Mouse (Mus musculus) lung, embryonic 15.5 days (tissue): ENCODE data around the gene Ap3d1. TPM values are rescaled to one million over a fixed set of nuclear protein-coding genes. Genes with fewer than 3 reads are reported as not detected.

Experiments
- ATAC-seq: fragments of 200-750 bp; cut with Nextera tagmentation; 2 replicates; pipeline ENCODE4 v1.8.0; 2017; ENCODE audit warnings: moderate number of reproducible peaks, borderline replicate concordance; ENCODE audit not compliant: low FRiP score, low TSS enrichment; ENCODE audit errors: extremely low read depth
- H3K27ac ChIP-seq: fragments of 300-500 bp; sonication (generic); 2 replicates; pipeline ENCODE4 v1.5.1; 2015; ENCODE audit warnings: moderate library complexity, mild to moderate bottlenecking, inconsistent platforms
- H3K27me3 ChIP-seq: fragments of 300-500 bp; sonication (generic); 2 replicates; pipeline ENCODE4 v1.6.1; 2015; ENCODE audit warnings: inconsistent platforms
- H3K36me3 ChIP-seq: fragments of 300-500 bp; sonication (generic); 2 replicates; pipeline ENCODE4 v1.6.1; 2015; ENCODE audit warnings: inconsistent platforms
- H3K4me1 ChIP-seq: fragments of 300-500 bp; sonication (generic); 2 replicates; pipeline ENCODE4 v1.6.1; 2015; ENCODE audit warnings: inconsistent platforms
- H3K4me2 ChIP-seq: fragments of 300-500 bp; sonication (generic); 2 replicates; pipeline ENCODE4 v1.6.1; 2015; ENCODE audit warnings: inconsistent platforms, mild to moderate bottlenecking, moderate library complexity
- H3K4me3 ChIP-seq: fragments of 300-500 bp; sonication (generic); 2 replicates; pipeline ENCODE4 v1.5.1; 2015; ENCODE audit warnings: mild to moderate bottlenecking, inconsistent platforms
- H3K9ac ChIP-seq: fragments of 300-500 bp; sonication (generic); 2 replicates; pipeline ENCODE4 v1.6.1; 2015; ENCODE audit warnings: inconsistent platforms
- H3K9me3 ChIP-seq: fragments of 300-500 bp; sonication (generic); 2 replicates; pipeline ENCODE4 v1.6.1; 2016; ENCODE audit warnings: inconsistent platforms
- WGBS: fragments of 180-500 bp; shearing (Covaris S2); methylation state at CpG from one replicate; pipeline ENCODE4 v1.1.7; 2015; 5-methylcytosine and 5-hydroxymethylcytosine counted together
- polyA plus RNA-seq: library from polyadenylated mRNA; unstranded; fragments of >200 nt; fragmentation: Nextera tagmentation; extraction: Ambion mirVana; gene quantifications from 2 replicates; pipeline ENCODE4 v1.2.1, GENCODE M21; 2015

The Ap3d1 gene
- polyA plus RNA-seq, 1 experiment from 2014 or later: 72.4 TPM

- H3K9me3 ChIP-seq: no peaks in the 10 kb centered on the region
- no peak overlapping the region for H3K4me3 ChIP-seq
- peaks cover 50% of the 10 kb centered on the region for H3K4me1 ChIP-seq
- H3K27ac ChIP-seq: no peak overlapping the region
- H3K4me2 ChIP-seq: no peak overlapping the region
- WGBS: 88% methylated on average over 12 of the region's 12 CpGs
- H3K36me3 ChIP-seq: peaks cover 70% of the 10 kb centered on the region
- no peak for ATAC-seq
- H3K27me3 ChIP-seq: no peaks in the 10 kb centered on the region
- H3K9ac ChIP-seq: no peak overlapping the region
Measured at GRCm38 (mm10) chr10:80669018-80669417, 73.0 kb downstream of the Ap3d1 start.

GRCm38 (mm10) chr10:80668614-80669013 lies 73.5 kb downstream of the Ap3d1 start:
- Histone ChIP-seq H3K27ac (no peak overlapping the region), H3K27me3 (no peaks in the 10 kb centered on the region), H3K9me3 (no peaks in the 10 kb centered on the region), H3K36me3 (peaks cover 70% of the 10 kb centered on the region), H3K4me1 (peaks cover 50% of the 10 kb centered on the region), H3K4me3 (no peak overlapping the region), H3K9ac (no peak overlapping the region), H3K4me2 (no peak overlapping the region)
- ATAC-seq: no peak
- 79% methylated on average over 11 of the region's 11 CpGs for WGBS

- Histone ChIP-seq H3K9me3 (no peaks in the 10 kb centered on the region), H3K36me3 (peaks cover 63% of the 10 kb centered on the region), H3K4me3 (no peak overlapping the region), H3K4me1 (peaks cover 43% of the 10 kb centered on the region), H3K27me3 (no peaks in the 10 kb centered on the region), H3K4me2 (no peak overlapping the region), H3K9ac (no peak overlapping the region), H3K27ac (no peak overlapping the region)
- ATAC-seq: no peak
- WGBS: 67% methylated on average over 19 of the region's 19 CpGs
Measured at GRCm38 (mm10) chr10:80666837-80667412, 75.1 kb downstream of the Ap3d1 start.

GRCm38 (mm10) chr10:80665981-80666733 lies 75.9 kb downstream of the Ap3d1 start:
- H3K27ac ChIP-seq: peak overlapping the region; percentile 81
- no peaks in the 10 kb centered on the region for H3K9me3 ChIP-seq
- peaks cover 46% of the 10 kb centered on the region for H3K4me1 ChIP-seq
- H3K27me3 ChIP-seq: no peaks in the 10 kb centered on the region
- no peak overlapping the region for H3K4me3 ChIP-seq
- H3K9ac ChIP-seq: 0 out of 2 replicates have a peak overlapping the region, but pooled peaks have one; percentile 22
- no peak overlapping the region for H3K4me2 ChIP-seq
- 64% methylated on average over 10 of the region's 10 CpGs for whole genome bisulfite sequencing
- H3K36me3 ChIP-seq: peaks cover 55% of the 10 kb centered on the region
- ATAC-seq: no peak

- peaks cover 48% of the 10 kb centered on the region for H3K4me1 ChIP-seq
- no peak overlapping the region for H3K9ac ChIP-seq
- H3K9me3 ChIP-seq: no peaks in the 10 kb centered on the region
- H3K27me3 ChIP-seq: no peaks in the 10 kb centered on the region
- 40% methylated on average over 4 of the region's 4 CpGs for WGBS
- peak overlapping the region; percentile 81 for H3K27ac ChIP-seq
- 0 out of 2 replicates have a peak overlapping the region, but pooled peaks have one; percentile 13 for H3K4me2 ChIP-seq
- H3K4me3 ChIP-seq: no peak overlapping the region
- H3K36me3 ChIP-seq: peaks cover 49% of the 10 kb centered on the region
- no peak for ATAC-seq
Measured at GRCm38 (mm10) chr10:80665459-80665858, 76.6 kb downstream of the Ap3d1 start.

GRCm38 (mm10) chr10:80665016-80665380 lies 77.1 kb downstream of the Ap3d1 start:
- no peak overlapping the region for H3K9ac ChIP-seq
- H3K4me3 ChIP-seq: 0 out of 2 replicates have a peak overlapping the region, but pooled peaks have one; percentile 0
- peaks cover 48% of the 10 kb centered on the region for H3K4me1 ChIP-seq
- peaks cover 45% of the 10 kb centered on the region for H3K36me3 ChIP-seq
- 6% methylated on average over 10 of the region's 10 CpGs for WGBS
- ATAC-seq: peak; percentile 60; the same call in 1 of the 2 replicates
- peak overlapping the region; percentile 37 for H3K4me2 ChIP-seq
- H3K27me3 ChIP-seq: no peaks in the 10 kb centered on the region
- H3K27ac ChIP-seq: peak overlapping the region; percentile 81
- H3K9me3 ChIP-seq: no peaks in the 10 kb centered on the region

GRCm38 (mm10) chr10:80664197-80665015 lies 77.7 kb downstream of the Ap3d1 start:
- Histone ChIP-seq H3K27me3 (no peaks in the 10 kb centered on the region), H3K9ac (0 out of 2 replicates have a peak overlapping the region, but pooled peaks have one; percentile 17), H3K4me2 (peak overlapping the region; percentile 37), H3K36me3 (peaks cover 39% of the 10 kb centered on the region), H3K9me3 (no peaks in the 10 kb centered on the region), H3K27ac (peak overlapping the region; percentile 81), H3K4me1 (peaks cover 48% of the 10 kb centered on the region), H3K4me3 (0 out of 2 replicates have a peak overlapping the region, but pooled peaks have one; percentile 0)
- WGBS: 11% methylated on average over 16 of the region's 16 CpGs
- ATAC-seq: peak; percentile 71

GRCm38 (mm10) chr10:80663485-80664196 lies 78.4 kb downstream of the Ap3d1 start:
- H3K4me2 ChIP-seq: no peak overlapping the region
- H3K4me1 ChIP-seq: peaks cover 53% of the 10 kb centered on the region
- no peak for ATAC-seq
- no peak overlapping the region for H3K9ac ChIP-seq
- no peak overlapping the region for H3K4me3 ChIP-seq
- peaks cover 31% of the 10 kb centered on the region for H3K36me3 ChIP-seq
- peak overlapping the region; percentile 81 for H3K27ac ChIP-seq
- no peaks in the 10 kb centered on the region for H3K27me3 ChIP-seq
- 22% methylated on average over 5 of the region's 5 CpGs for WGBS
- no peaks in the 10 kb centered on the region for H3K9me3 ChIP-seq

- H3K4me3 ChIP-seq: no peak overlapping the region
- peaks cover 49% of the 10 kb centered on the region for H3K4me1 ChIP-seq
- 31% methylated on average over 5 of the region's 5 CpGs for WGBS
- no peak for ATAC-seq
- no peak overlapping the region for H3K27ac ChIP-seq
- H3K36me3 ChIP-seq: peaks cover 6% of the 10 kb centered on the region
- no peaks in the 10 kb centered on the region for H3K9me3 ChIP-seq
- no peak overlapping the region; the same call in 1 of the 2 replicates for H3K9ac ChIP-seq
- no peaks in the 10 kb centered on the region for H3K27me3 ChIP-seq
- H3K4me2 ChIP-seq: no peak overlapping the region
Measured at GRCm38 (mm10) chr10:80661149-80661548, 80.9 kb downstream of the Ap3d1 start.

GRCm38 (mm10) chr10:80659213-80659612 lies 82.9 kb downstream of the Ap3d1 start:
- H3K4me3 ChIP-seq: peak overlapping the region; percentile 25
- H3K4me1 ChIP-seq: peaks cover 44% of the 10 kb centered on the region
- 13% methylated on average over 10 of the region's 10 CpGs for WGBS
- no peaks in the 10 kb centered on the region for H3K9me3 ChIP-seq
- H3K36me3 ChIP-seq: no peaks in the 10 kb centered on the region
- peak overlapping the region; percentile 11; the same call in 1 of the 2 replicates for H3K27ac ChIP-seq
- no peak overlapping the region for H3K9ac ChIP-seq
- peak overlapping the region; percentile 44 for H3K4me2 ChIP-seq
- no peak for ATAC-seq
- no peaks in the 10 kb centered on the region for H3K27me3 ChIP-seq

GRCm38 (mm10) chr10:80658841-80659202 lies 83.2 kb downstream of the Ap3d1 start:
- Histone ChIP-seq H3K36me3 (no peaks in the 10 kb centered on the region), H3K4me2 (peak overlapping the region; percentile 44), H3K4me3 (no peak overlapping the region), H3K9ac (no peak overlapping the region), H3K4me1 (peaks cover 40% of the 10 kb centered on the region), H3K9me3 (no peaks in the 10 kb centered on the region), H3K27ac (peak overlapping the region; percentile 11; the same call in 1 of the 2 replicates), H3K27me3 (no peaks in the 10 kb centered on the region)
- ATAC-seq: no peak
- WGBS: 57% methylated on average over 4 of the region's 4 CpGs
